In genomic region chr13:34016927-34017569, GRCm38 (mm10) we compare ENCODE assay signal across 19 mouse cellular contexts. TPM values are rescaled to one million over a fixed set of nuclear protein-coding genes. Genes with fewer than 3 reads are reported as not detected.
DNase-seq lines count a peak whose midpoint lies in the region; ATAC-seq lines count a peak whose summit lies in the region.
"Had no signal": no experiment of that assay in that cellular context is flagged by ENCODE, and none has a peak within 500 bp of the region (broad histone marks: within the 10 kb centered on the region; RNA-seq: fewer than 3 reads in every experiment).

No protein-coding gene starts in this region.

- H3K4me3 ChIP-seq in forebrain, embryonic 15.5 days, result no peak overlapping the region
- no peak overlapping the region for H3K4me3 ChIP-seq in forebrain, embryonic 12.5 days (replicated peaks)
- H3K4me3 ChIP-seq: embryonic facial prominence, embryonic 10.5 days; limb, embryonic 15.5 days; megakaryocyte, embryonic 14.5 days; neural tube, embryonic 13.5 days had no signal

- H3K36me3 ChIP-seq in forebrain, embryonic 15.5 days, result peaks cover 24% of the 10 kb centered on the region
- peaks cover 46% of the 10 kb centered on the region for H3K36me3 ChIP-seq in forebrain, embryonic 12.5 days (replicated peaks)

- DNase-seq in left cerebral cortex, postnatal 4 days, result peak; percentile 67
- no peak for DNase-seq in left cerebral cortex, adult 8-10 months (ENCODE audit: low spot score in 2 of 2)
- DNase-seq in Muller cell, postnatal 12 days (ENCODE audit: inconsistent ontology term), result peak; percentile 49
- DNase-seq in cerebellum, adult 18-20 months, result peak; percentile 45
- DNase-seq in spleen, adult 18-20 months, result no peak
- DNase-seq in B cell, adult 2 months, result no peak
- DNase-seq: gastrocnemius, postnatal 14 days; heart, postnatal 10 days; kidney, postnatal 4 days; lung, adult 18-20 months; thymus, postnatal 25 days had no signal

- no peak overlapping the region for H3K4me2 ChIP-seq in forebrain, embryonic 15.5 days (replicated peaks)
- H3K4me2 ChIP-seq in forebrain, embryonic 12.5 days, result no peak overlapping the region
- H3K4me2 ChIP-seq: limb, embryonic 15.5 days; neural tube, embryonic 13.5 days had no signal

- H3K27me3 ChIP-seq in forebrain, embryonic 15.5 days, result no peaks in the 10 kb centered on the region
- no peaks in the 10 kb centered on the region for H3K27me3 ChIP-seq in forebrain, embryonic 12.5 days
- H3K27me3 ChIP-seq: limb, embryonic 15.5 days; megakaryocyte, embryonic 14.5 days; neural tube, embryonic 13.5 days; Patski had no signal

- 79% methylated on average over 9 of the region's 9 CpGs for WGBS in forebrain, embryonic 15.5 days
- WGBS in forebrain, embryonic 12.5 days, result 92% methylated on average over 9 of the region's 9 CpGs

- H3K9ac ChIP-seq in forebrain, embryonic 15.5 days (replicated peaks), result no peak overlapping the region
- no peak overlapping the region for H3K9ac ChIP-seq in forebrain, embryonic 12.5 days
- H3K9ac ChIP-seq: limb, embryonic 15.5 days; neural tube, embryonic 13.5 days had no signal

- H3K9me3 ChIP-seq in forebrain, embryonic 15.5 days, result no peaks in the 10 kb centered on the region
- no peaks in the 10 kb centered on the region for H3K9me3 ChIP-seq in forebrain, embryonic 12.5 days
- H3K9me3 ChIP-seq: embryonic facial prominence, embryonic 10.5 days; limb, embryonic 15.5 days; neural tube, embryonic 13.5 days had no signal

- intact Hi-C loops in left cerebral cortex, postnatal 4 days (cut with DNase I), result no loop called here

- no peak overlapping the region for H3K27ac ChIP-seq in forebrain, embryonic 15.5 days (replicated peaks)
- H3K27ac ChIP-seq in forebrain, embryonic 12.5 days, result no peak overlapping the region
- H3K27ac ChIP-seq: embryonic facial prominence, embryonic 10.5 days; limb, embryonic 15.5 days; neural tube, embryonic 13.5 days had no signal

- ATAC-seq in forebrain, embryonic 15.5 days (replicated peaks), result 0 out of 2 replicates have a peak, but pooled peaks have one; percentile 55
- ATAC-seq in forebrain, embryonic 12.5 days (ENCODE audit: low FRiP score), result no peak
- ATAC-seq: activated CD4-positive, CD25-positive, alpha-beta regulatory T cell, adult 4 months; Patski had no signal

- no peaks in the 10 kb centered on the region for H3K4me1 ChIP-seq in forebrain, embryonic 15.5 days
- no peaks in the 10 kb centered on the region for H3K4me1 ChIP-seq in forebrain, embryonic 12.5 days
- H3K4me1 ChIP-seq: embryonic facial prominence, embryonic 10.5 days; limb, embryonic 15.5 days; megakaryocyte, embryonic 14.5 days; neural tube, embryonic 13.5 days had no signal

RNA-seq across cellular contexts. Expression of gene Serpinb6a, which starts 14.5 kb away (rescaled TPM):
- 36.5 and 38.0 TPM in 2 replicates for polyA plus RNA-seq in forebrain, embryonic 15.5 days (2015; fragmentation: Nextera tagmentation; extraction: Ambion mirVana)
- polyA plus RNA-seq in forebrain, embryonic 12.5 days (2016; fragmentation: Nextera tagmentation; extraction: Ambion mirVana), result 27.7 and 36.6 TPM in 2 replicates
- total RNA-seq in left cerebral cortex, postnatal 4 days (2021), result 10 to 100 TPM; 41.2 to 41.3 TPM
- total RNA-seq in left cerebral cortex, adult 8-10 months (2022), result 10 to 100 TPM; 36.0 to 44.5 (median 39.3) TPM

RNA-seq across cellular contexts. Expression of gene Ripk1, which starts 14.9 kb away (rescaled TPM):
- polyA plus RNA-seq in forebrain, embryonic 15.5 days (2015; fragmentation: Nextera tagmentation; extraction: Ambion mirVana), result 6.3 and 6.6 TPM in 2 replicates
- 7.6 and 9.0 TPM in 2 replicates for polyA plus RNA-seq in forebrain, embryonic 12.5 days (2016; fragmentation: Nextera tagmentation; extraction: Ambion mirVana)
- 10 to 100 TPM; 11.7 to 12.7 TPM for total RNA-seq in left cerebral cortex, postnatal 4 days (2021)
- total RNA-seq in left cerebral cortex, adult 8-10 months (2022), result 1 to 10 TPM; 6.1 to 6.9 (median 6.5) TPM

RNA-seq across cellular contexts. Expression of gene Bphl, which starts 20.3 kb away (rescaled TPM):
- 32.9 and 35.9 TPM in 2 replicates for polyA plus RNA-seq in forebrain, embryonic 15.5 days (2015; fragmentation: Nextera tagmentation; extraction: Ambion mirVana)
- 35.0 and 38.2 TPM in 2 replicates for polyA plus RNA-seq in forebrain, embryonic 12.5 days (2016; fragmentation: Nextera tagmentation; extraction: Ambion mirVana)
- 10 to 100 TPM; 27.6 to 31.3 TPM for total RNA-seq in left cerebral cortex, postnatal 4 days (2021)
- total RNA-seq in left cerebral cortex, adult 8-10 months (2022), result 10 to 100 TPM; 41.4 to 49.8 (median 45.9) TPM

RNA-seq across cellular contexts. Expression of gene Nqo2, which starts 52.6 kb away (rescaled TPM):
- 5.0 and 6.7 TPM in 2 replicates for polyA plus RNA-seq in forebrain, embryonic 15.5 days (2015; fragmentation: Nextera tagmentation; extraction: Ambion mirVana)
- 9.4 and 10.5 TPM in 2 replicates for polyA plus RNA-seq in forebrain, embryonic 12.5 days (2016; fragmentation: Nextera tagmentation; extraction: Ambion mirVana)
- total RNA-seq in left cerebral cortex, postnatal 4 days (2021), result 1 to 10 TPM; 3.2 to 3.3 TPM
- 1 to 10 TPM; 5.7 to 9.0 (median 7.8) TPM for total RNA-seq in left cerebral cortex, adult 8-10 months (2022)

Comparison
In these comparisons a context has a peak if more than half of its experiments do, and no peak if none do; other contexts are left out.
1. DNase-seq: peak in left cerebral cortex, postnatal 4 days (single experiment), Muller cell, postnatal 12 days (single experiment) and cerebellum, adult 18-20 months (2 of 2); none in left cerebral cortex, adult 8-10 months (0 of 2), spleen, adult 18-20 months (0 of 2) and B cell, adult 2 months (0 of 2).